Mouse (Mus musculus): ENCODE measurements around the gene Prss46. TPM values are rescaled to one million over a fixed set of nuclear protein-coding genes. Genes with fewer than 3 reads are reported as not detected.
"Not testable (repeated sequence)": the region's sequence is repeated elsewhere in the genome, so short reads cannot be mapped to it uniquely, and the experiment has no call there.

Prss46 gene
- not detected in 2 replicates for polyA plus RNA-seq (2016; fragmentation: Nextera tagmentation; extraction: Ambion mirVana)

- Histone ChIP-seq H3K27ac (no peak within 1 kb of the TSS), H3K27me3 (no peaks in the 10 kb centered on the region), H3K4me3 (no peak within 1 kb of the TSS), H3K36me3 (no peaks in the 10 kb centered on the region), H3K9me3 (replicated peaks) (no peaks in the 10 kb centered on the region), H3K4me2 (replicated peaks) (no peak within 1 kb of the TSS), H3K9ac (no peak within 1 kb of the TSS), H3K4me1 (no peaks in the 10 kb centered on the region)
- no peak for ATAC-seq (ENCODE audit: low FRiP score)
- WGBS, result 86% methylated on average over 10 of the region's 10 CpGs
Measured at GRCm38 (mm10) chr9:110844206-110844605, at the start of gene Prss46. Gene Prss46 (plus strand): TSS chr9:110844506.

- WGBS, result 88% methylated on average over 10 of the region's 10 CpGs
- Histone ChIP-seq H3K27me3 (no peaks in the 10 kb centered on the region), H3K36me3 (no peaks in the 10 kb centered on the region), H3K4me3 (no peak overlapping the region), H3K9me3 (replicated peaks) (no peaks in the 10 kb centered on the region), H3K4me2 (replicated peaks) (no peak overlapping the region), H3K27ac (no peak overlapping the region), H3K9ac (no peak overlapping the region), H3K4me1 (no peaks in the 10 kb centered on the region)
- no peak for ATAC-seq (ENCODE audit: low FRiP score)
Measured at GRCm38 (mm10) chr9:110797013-110797412, 47.3 kb upstream of the Prss46 start.

GRCm38 (mm10) chr9:110797866-110798265 is 46.4 kb upstream of the Prss46 start, which contains the start of gene Prss42:
Gene Prss42 (plus strand): TSS chr9:110798166.
- H3K27ac ChIP-seq, result no peak within 1 kb of the TSS
- no peaks in the 10 kb centered on the region for H3K9me3 ChIP-seq (replicated peaks)
- no peaks in the 10 kb centered on the region for H3K27me3 ChIP-seq
- no peak within 1 kb of the TSS for H3K9ac ChIP-seq
- no peaks in the 10 kb centered on the region for H3K36me3 ChIP-seq
- no peaks in the 10 kb centered on the region for H3K4me1 ChIP-seq
- no peak within 1 kb of the TSS for H3K4me2 ChIP-seq (replicated peaks)
- no peak for ATAC-seq (ENCODE audit: low FRiP score)
- H3K4me3 ChIP-seq, result no peak within 1 kb of the TSS
- WGBS, result 93% methylated on average over 14 of the region's 14 CpGs

- 90% methylated on average over 8 of the region's 8 CpGs for WGBS
- no peak overlapping the region for H3K4me2 ChIP-seq (replicated peaks)
- no peaks in the 10 kb centered on the region for H3K27me3 ChIP-seq
- no peaks in the 10 kb centered on the region for H3K4me1 ChIP-seq
- no peak overlapping the region for H3K4me3 ChIP-seq
- no peak for ATAC-seq (ENCODE audit: low FRiP score)
- no peak overlapping the region for H3K27ac ChIP-seq
- no peak overlapping the region for H3K9ac ChIP-seq
- no peaks in the 10 kb centered on the region for H3K9me3 ChIP-seq (replicated peaks)
- no peaks in the 10 kb centered on the region for H3K36me3 ChIP-seq
Measured at GRCm38 (mm10) chr9:110800834-110801479, 43.3 kb upstream of the Prss46 start.

GRCm38 (mm10) chr9:110803294-110803693 is 41.0 kb upstream of the Prss46 start:
- Histone ChIP-seq H3K9me3 (replicated peaks) (no peaks in the 10 kb centered on the region), H3K27ac (no peak overlapping the region), H3K4me1 (no peaks in the 10 kb centered on the region), H3K4me3 (no peak overlapping the region), H3K9ac (no peak overlapping the region), H3K27me3 (no peaks in the 10 kb centered on the region), H3K36me3 (no peaks in the 10 kb centered on the region), H3K4me2 (replicated peaks) (no peak overlapping the region)
- 71% methylated on average over 4 of the region's 4 CpGs for WGBS
- ATAC-seq (ENCODE audit: low FRiP score), result no peak

- H3K36me3 ChIP-seq, result no peaks in the 10 kb centered on the region
- no peaks in the 10 kb centered on the region for H3K27me3 ChIP-seq
- no peak overlapping the region for H3K4me2 ChIP-seq (replicated peaks)
- H3K9ac ChIP-seq, result no peak overlapping the region
- H3K4me1 ChIP-seq, result no peaks in the 10 kb centered on the region
- H3K27ac ChIP-seq, result no peak overlapping the region
- H3K9me3 ChIP-seq (replicated peaks), result no peaks in the 10 kb centered on the region
- no peak for ATAC-seq (ENCODE audit: low FRiP score)
- H3K4me3 ChIP-seq, result no peak overlapping the region
- 91% methylated on average over 4 of the region's 4 CpGs for WGBS
Measured at GRCm38 (mm10) chr9:110810051-110810450, 34.3 kb upstream of the Prss46 start.

GRCm38 (mm10) chr9:110813789-110814188 is 30.5 kb upstream of the Prss46 start, which contains the start of gene Prss44:
Gene Prss44 (plus strand): TSS chr9:110813994.
- Histone ChIP-seq H3K4me1 (no peaks in the 10 kb centered on the region), H3K4me3 (no peak within 1 kb of the TSS), H3K9ac (no peak within 1 kb of the TSS), H3K36me3 (no peaks in the 10 kb centered on the region), H3K27me3 (no peaks in the 10 kb centered on the region), H3K27ac (no peak within 1 kb of the TSS), H3K9me3 (replicated peaks) (no peaks in the 10 kb centered on the region), H3K4me2 (replicated peaks) (no peak within 1 kb of the TSS)
- ATAC-seq (ENCODE audit: low FRiP score), result no peak
- WGBS, result 55% methylated on average over 18 of the region's 18 CpGs

GRCm38 (mm10) chr9:110820546-110820945 is 23.8 kb upstream of the Prss46 start:
- not testable (repeated sequence) for H3K27ac ChIP-seq

GRCm38 (mm10) chr9:110821436-110821835 is 22.9 kb upstream of the Prss46 start:
- ATAC-seq (ENCODE audit: low FRiP score), result no peak
- Histone ChIP-seq H3K27me3 (no peaks in the 10 kb centered on the region), H3K4me2 (replicated peaks) (no peak overlapping the region), H3K4me1 (no peaks in the 10 kb centered on the region), H3K9ac (no peak overlapping the region), H3K4me3 (no peak overlapping the region), H3K36me3 (no peaks in the 10 kb centered on the region), H3K27ac (no peak overlapping the region), H3K9me3 (replicated peaks) (no peaks in the 10 kb centered on the region)
- WGBS, result 85% methylated on average over 7 of the region's 7 CpGs

More at GRCm38 (mm10) chr9:110820546-110820945, 23.8 kb upstream of the Prss46 start:
- not testable (repeated sequence) for H3K36me3 ChIP-seq; H3K4me2 ChIP-seq (replicated peaks); H3K4me1 ChIP-seq; H3K9ac ChIP-seq; ATAC-seq (ENCODE audit: low FRiP score); H3K9me3 ChIP-seq (replicated peaks); H3K4me3 ChIP-seq; H3K27me3 ChIP-seq

- no peaks in the 10 kb centered on the region for H3K9me3 ChIP-seq (replicated peaks)
- H3K36me3 ChIP-seq, result no peaks in the 10 kb centered on the region
- no peak overlapping the region for H3K9ac ChIP-seq
- no peak overlapping the region for H3K27ac ChIP-seq
- 83% methylated on average over 4 of the region's 4 CpGs for WGBS
- no peaks in the 10 kb centered on the region for H3K4me1 ChIP-seq
- no peak for ATAC-seq (ENCODE audit: low FRiP score)
- no peak overlapping the region for H3K4me3 ChIP-seq
- no peak overlapping the region for H3K4me2 ChIP-seq (replicated peaks)
- H3K27me3 ChIP-seq, result no peaks in the 10 kb centered on the region
Measured at GRCm38 (mm10) chr9:110825426-110825825, 18.9 kb upstream of the Prss46 start.

- H3K4me3 ChIP-seq, result no peak overlapping the region
- H3K9ac ChIP-seq, result no peak overlapping the region
- no peaks in the 10 kb centered on the region for H3K9me3 ChIP-seq (replicated peaks)
- no peaks in the 10 kb centered on the region for H3K27me3 ChIP-seq
- WGBS, result 73% methylated on average over 7 of the region's 7 CpGs
- H3K4me2 ChIP-seq (replicated peaks), result no peak overlapping the region
- H3K27ac ChIP-seq, result no peak overlapping the region
- H3K36me3 ChIP-seq, result no peaks in the 10 kb centered on the region
- ATAC-seq (ENCODE audit: low FRiP score), result no peak
- no peaks in the 10 kb centered on the region for H3K4me1 ChIP-seq
Measured at GRCm38 (mm10) chr9:110825832-110826231, 18.5 kb upstream of the Prss46 start.

GRCm38 (mm10) chr9:110826390-110826789 is 17.9 kb upstream of the Prss46 start, which contains the start of gene Prss43:
Gene Prss43 (plus strand): TSS chr9:110826690.
- no peaks in the 10 kb centered on the region for H3K9me3 ChIP-seq (replicated peaks)
- no peak for ATAC-seq (ENCODE audit: low FRiP score)
- no peaks in the 10 kb centered on the region for H3K4me1 ChIP-seq
- H3K36me3 ChIP-seq, result no peaks in the 10 kb centered on the region
- no peak within 1 kb of the TSS for H3K9ac ChIP-seq
- no peak within 1 kb of the TSS for H3K4me2 ChIP-seq (replicated peaks)
- 88% methylated on average over 3 of the region's 3 CpGs for WGBS
- no peaks in the 10 kb centered on the region for H3K27me3 ChIP-seq
- no peak within 1 kb of the TSS for H3K27ac ChIP-seq
- H3K4me3 ChIP-seq, result no peak within 1 kb of the TSS

GRCm38 (mm10) chr9:110833021-110833420 is 11.3 kb upstream of the Prss46 start:
- Histone ChIP-seq H3K4me2 (replicated peaks) (no peak overlapping the region), H3K4me3 (no peak overlapping the region), H3K36me3 (no peaks in the 10 kb centered on the region), H3K27me3 (no peaks in the 10 kb centered on the region), H3K9ac (no peak overlapping the region), H3K4me1 (0 out of 2 replicates have a peak, but pooled peaks cover 5% of the 10 kb centered on the region), H3K9me3 (replicated peaks) (no peaks in the 10 kb centered on the region), H3K27ac (no peak overlapping the region)
- ATAC-seq (ENCODE audit: low FRiP score), result no peak
- WGBS, result 79% methylated on average over 5 of the region's 5 CpGs
